Mouse (Mus musculus) Patski (cell line): Measurements from ENCODE around the gene Cry1. TPM values are rescaled to one million over a fixed set of nuclear protein-coding genes. Genes with fewer than 3 reads are reported as not detected.

Experiments used
- ATAC-seq: fragments of 100-300 bp; one replicate; pipeline ENCODE4 v1.8.0; 2021
- CTCF ChIA-PET: fragments of 350-600 bp; sonication (Branson Sonifier 250); formaldehyde crosslinking; loops from one replicate; lab custom pipeline; 2022; ENCODE audit warnings: inconsistent platforms; lab: Charles Lee
- POLR2A ChIA-PET: fragments of 350-600 bp; sonication (Branson Sonifier 250); formaldehyde crosslinking; loops from one replicate; lab custom pipeline; 2022; ENCODE audit warnings: antibody characterized with exemption, inconsistent platforms; lab: Charles Lee
- DNase-seq: peaks from one replicate; pipeline ENCODE4 v3.0.0-alpha.2; 2011; ENCODE audit warnings: low read depth, low spot score
- H3K27me3 ChIP-seq: fragments of 371-371 bp; one replicate; pipeline ENCODE4 v1.5.1; 2021
- CTCF ChIP-seq: fragments of 100-300 bp; IDR thresholded peaks from one replicate; pipeline ENCODE4 v1.5.1; 2021
- in situ Hi-C: fragments of 300-500 bp; cut with MboI; formaldehyde crosslinking; loops from 3 replicates; pipeline ENCODE4 v1.11.1; 2018; ENCODE audit warnings: low pct_unique_long_range_greater_than_20kb, mixed read lengths
- polyA plus RNA-seq: library from polyadenylated mRNA; unstranded; gene quantifications from one replicate; pipeline ENCODE4 v1.2.3, GENCODE M21; 2021

The Cry1 gene
- polyA plus RNA-seq, 1 experiment from 2014 or later = 9.2 TPM

DNA sequence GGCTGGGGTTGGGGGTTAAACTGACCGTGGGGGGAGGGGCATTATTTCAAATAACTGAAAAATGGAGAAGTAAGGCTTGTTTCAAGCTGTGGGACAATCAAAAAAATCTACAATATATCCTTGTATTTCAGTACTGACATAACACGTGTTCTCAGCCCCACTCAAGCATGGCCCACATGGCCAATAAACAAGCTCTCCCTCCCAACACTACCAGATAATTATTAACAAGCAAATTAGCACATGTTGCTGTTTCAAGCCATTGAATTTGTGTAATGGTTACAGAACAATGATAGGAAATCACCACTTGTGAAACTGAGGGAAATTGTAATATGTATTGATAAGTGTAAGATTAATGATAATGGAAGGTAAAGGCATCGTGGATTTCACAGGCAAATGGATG is 8.5 kb upstream of the Cry1 start:
- POLR2A ChIA-PET = no interaction called here
- in situ Hi-C loops = no loop called here

DNA sequence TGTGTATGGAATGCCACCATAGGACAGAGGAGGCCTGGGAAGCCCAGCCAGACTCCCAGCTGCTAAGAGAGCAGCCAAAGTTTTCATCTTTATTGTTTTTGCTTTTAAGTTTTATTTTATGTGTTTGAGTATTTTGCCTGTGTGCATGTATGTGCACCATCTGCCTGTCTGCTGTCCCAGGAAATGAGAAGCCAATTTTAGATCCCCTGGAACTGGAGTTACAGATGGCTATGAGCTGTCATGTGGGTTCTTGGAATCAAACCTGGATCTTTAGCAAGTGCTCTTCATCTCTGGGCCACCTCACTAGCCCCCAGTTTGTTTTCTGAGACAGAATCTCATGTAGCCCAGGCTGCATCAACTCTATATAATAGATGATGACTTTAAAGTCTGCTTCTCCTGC is 5.8 kb upstream of the Cry1 start:
- CTCF ChIA-PET = no interaction called here
- POLR2A ChIA-PET = no interaction called here

More for the DNA sequence above, 8.5 kb upstream of the Cry1 start:
- ATAC-seq (no peak), DNase-seq (no peak)
- H3K27me3 ChIP-seq = peaks cover 29% of the 10 kb centered on the region
- no peak for TF ChIP-seq CTCF
- CTCF ChIA-PET = no interaction called here

DNA sequence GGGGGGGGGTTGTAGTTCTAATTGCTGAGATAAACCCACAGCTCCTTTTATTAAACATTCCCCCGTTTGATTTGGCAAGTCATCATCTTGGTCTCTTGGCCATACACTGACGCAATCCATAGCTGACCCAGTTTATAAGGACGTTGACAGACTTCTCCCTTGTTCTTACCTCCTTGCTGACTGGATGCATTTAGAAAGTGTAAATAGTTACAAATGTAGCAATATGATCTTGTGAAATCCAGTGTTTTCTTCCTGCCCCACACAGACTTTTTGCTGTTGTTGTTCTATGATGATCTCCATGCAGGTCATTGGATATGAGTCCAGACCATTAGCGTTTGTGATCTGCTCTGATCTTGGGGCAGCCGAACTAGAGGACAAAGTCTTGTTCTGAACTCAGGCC is 5.1 kb upstream of the Cry1 start:
- in situ Hi-C loops = no loop called here
- CTCF ChIA-PET = no interaction called here
- no peak for ATAC-seq
- H3K27me3 ChIP-seq = peaks cover 15% of the 10 kb centered on the region
- no peak for TF ChIP-seq CTCF
- DNase-seq = no peak
- POLR2A ChIA-PET = no interaction called here

More for the DNA sequence above, 5.8 kb upstream of the Cry1 start:
- TF ChIP-seq CTCF = no peak
- in situ Hi-C loops = no loop called here
- ATAC-seq = no peak
- H3K27me3 ChIP-seq = peaks cover 19% of the 10 kb centered on the region
- no peak for DNase-seq

DNA sequence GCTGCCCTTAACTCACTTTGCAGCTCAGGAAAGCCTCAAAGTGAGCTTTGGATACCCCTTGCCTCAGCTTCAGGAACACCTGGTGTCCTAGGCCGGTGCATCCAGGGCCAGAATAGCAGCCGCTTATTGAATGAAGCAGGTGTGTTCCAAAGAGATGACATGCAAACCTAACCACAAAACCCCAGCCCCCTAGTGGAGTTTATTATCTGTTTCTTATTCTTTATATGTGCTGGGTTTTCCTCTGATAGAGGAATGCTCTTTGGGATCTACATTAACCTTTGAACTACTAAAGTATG is 1.6 kb upstream of the Cry1 start:
- ChIA-PET CTCF (no interaction called here), POLR2A (no interaction called here)

DNA sequence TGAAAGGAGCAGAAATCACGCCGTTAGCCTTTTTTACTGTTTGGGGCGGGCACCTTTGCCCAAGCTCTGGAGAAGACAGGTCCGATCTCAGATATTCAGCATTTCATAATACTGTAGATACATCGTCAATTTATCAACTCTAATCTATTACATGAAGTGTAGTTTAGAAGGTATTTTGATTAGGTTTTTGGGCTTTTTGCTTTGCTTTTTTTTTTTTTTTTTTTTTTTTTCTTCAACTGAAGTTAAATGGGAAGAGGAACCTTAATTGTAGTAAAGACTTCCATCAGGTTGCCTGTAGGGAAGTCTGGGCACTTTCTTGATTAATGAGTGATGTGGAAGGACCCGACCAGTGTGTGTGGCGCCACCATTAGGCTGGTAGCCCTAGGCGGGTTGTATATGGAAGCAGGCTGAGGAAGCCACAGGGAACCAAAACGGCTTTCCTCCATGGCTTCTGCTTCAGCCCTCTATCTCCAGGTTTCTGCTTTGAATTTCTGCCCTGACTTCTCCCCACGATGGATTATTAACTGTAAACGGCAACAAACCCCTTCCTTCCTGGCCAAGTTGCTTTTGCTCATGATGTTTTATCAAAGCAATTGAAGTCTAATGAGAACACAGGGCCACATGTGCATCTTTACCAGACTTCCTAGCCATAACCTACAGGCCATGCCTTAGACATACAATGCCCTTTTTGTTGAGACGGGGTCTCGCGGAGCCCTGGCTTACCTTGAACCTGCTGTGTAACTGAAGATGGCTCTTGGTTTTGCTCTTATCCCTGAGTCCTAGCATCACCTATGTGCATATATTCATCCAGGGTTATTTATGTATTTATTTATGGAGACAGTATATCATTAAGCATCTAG is 1.0 kb upstream of the Cry1 start:
- ChIA-PET CTCF (no interaction called here), POLR2A (no interaction called here)
- no peak for TF ChIP-seq CTCF
- ATAC-seq (no peak), DNase-seq (no peak)
- peaks cover 3% of the 10 kb centered on the region for H3K27me3 ChIP-seq
- in situ Hi-C loops = no loop called here

More for the DNA sequence above, 1.6 kb upstream of the Cry1 start:
- in situ Hi-C loops = no loop called here
- ATAC-seq (no peak), DNase-seq (no peak)
- no peak for TF ChIP-seq CTCF
- peaks cover 3% of the 10 kb centered on the region for H3K27me3 ChIP-seq

DNA sequence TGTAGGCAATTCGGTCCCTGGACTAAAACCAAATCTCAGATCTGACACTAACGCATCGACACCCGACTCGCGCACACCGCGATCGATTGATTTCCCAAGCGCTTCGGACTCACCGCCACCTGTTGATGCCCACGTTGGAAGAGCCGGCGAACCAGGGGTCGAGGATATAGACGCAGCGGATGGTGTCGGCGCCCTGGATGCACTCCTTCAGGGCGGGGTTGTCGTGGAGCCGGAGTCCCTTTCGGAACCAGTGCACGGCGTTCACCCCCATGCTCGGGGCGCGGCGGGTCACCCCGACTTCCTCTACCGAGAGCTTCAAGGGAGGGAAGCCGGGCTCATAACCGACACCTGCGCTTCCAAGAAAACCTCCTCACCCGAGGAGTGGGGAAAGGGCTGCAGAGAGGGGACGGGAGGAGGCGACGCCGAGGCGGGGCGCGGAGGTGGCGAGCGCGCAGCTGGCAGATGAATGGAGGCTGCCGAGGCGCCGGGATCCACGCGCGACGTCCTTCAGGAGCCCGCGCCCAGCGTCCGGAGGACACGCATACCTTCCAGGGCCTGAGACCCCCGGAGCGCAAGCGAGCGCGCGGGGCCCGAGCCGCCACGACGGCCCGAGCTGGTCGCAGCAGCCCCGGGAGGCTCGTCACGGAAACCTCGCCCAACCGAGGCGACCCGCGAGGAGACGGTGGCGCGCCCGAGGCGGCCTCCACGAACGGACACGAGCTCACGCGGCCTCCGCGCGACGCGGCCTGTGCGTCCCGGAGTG is 482 bp downstream of the Cry1 start:
- H3K27me3 ChIP-seq = peaks cover 3% of the 10 kb centered on the region
- ChIA-PET CTCF (interaction anchor here (1.1 to 3.1 kb wide), 9 partner anchors 12 to 468 kb away, joined by 3 to 19 read pairs (median 6); no protein-coding TSS in a partner anchor), POLR2A (interaction anchor here (0.6 to 1.4 kb wide), 2 partner anchors 27 to 30 kb away, joined by 3 to 5 read pairs; no protein-coding TSS in a partner anchor)
- TF ChIP-seq CTCF = no peak
- ATAC-seq (peak; percentile 36), DNase-seq (no peak)
- in situ Hi-C loops = no loop called here

DNA sequence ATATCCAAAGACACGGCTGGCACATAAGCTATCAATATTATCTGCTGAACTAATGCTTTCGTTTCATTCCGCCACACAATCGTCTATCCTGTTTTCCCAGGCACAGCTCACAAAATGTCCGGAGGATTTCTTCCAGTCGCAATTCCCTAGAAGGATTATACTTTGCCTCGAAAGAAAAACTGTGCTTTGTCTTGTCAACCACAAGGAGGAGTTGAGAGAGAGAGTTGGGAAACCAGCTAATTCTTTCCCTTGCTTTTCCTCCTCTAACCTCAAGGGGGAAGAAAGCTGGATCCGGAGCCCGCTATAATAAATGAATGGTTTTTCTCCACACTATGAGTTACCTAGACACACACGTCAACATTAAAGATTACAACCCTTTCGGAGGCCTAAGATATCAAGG is 1.2 kb downstream of the Cry1 start:
- TF ChIP-seq CTCF = no peak
- H3K27me3 ChIP-seq = peaks cover 3% of the 10 kb centered on the region
- ChIA-PET POLR2A (interaction anchor here (1.4 kb wide), 1 partner anchor 29 kb away, joined by 3 read pairs; no protein-coding TSS in a partner anchor), CTCF (interaction anchor here (0.7 to 3.1 kb wide), 15 partner anchors 8 to 478 kb away, joined by 3 to 19 read pairs (median 5); no protein-coding TSS in a partner anchor)
- ATAC-seq = peak; percentile 45
- DNase-seq = peak; percentile 47
- in situ Hi-C loops = no loop called here

DNA sequence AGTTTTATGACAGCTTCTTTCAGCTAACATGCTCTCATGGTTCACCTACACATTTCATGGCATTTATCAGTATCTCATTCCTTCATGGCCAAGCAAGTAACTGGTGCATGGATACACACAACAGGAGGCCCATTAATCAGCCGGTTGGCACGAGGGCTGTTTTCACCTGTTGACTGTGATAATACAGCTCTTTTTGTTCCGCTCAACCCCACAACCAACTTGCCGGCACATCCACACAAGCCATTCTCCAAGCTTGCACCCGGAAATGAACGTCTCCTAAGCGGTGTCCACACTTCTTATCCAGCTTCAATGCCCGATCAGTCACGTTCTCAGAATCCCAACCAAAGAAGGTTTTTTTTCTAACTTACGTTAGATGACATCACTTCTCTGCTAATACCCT is 2.1 kb downstream of the Cry1 start:
- DNase-seq = no peak
- H3K27me3 ChIP-seq = no peaks in the 10 kb centered on the region
- in situ Hi-C loops = no loop called here
- ChIA-PET POLR2A (interaction anchor here (1.2 to 1.4 kb wide), 2 partner anchors 9 to 28 kb away, joined by 3 to 4 read pairs; no protein-coding TSS in a partner anchor), CTCF (interaction anchor here (1.1 to 3.1 kb wide), 11 partner anchors 7 to 479 kb away, joined by 3 to 19 read pairs (median 5); no protein-coding TSS in a partner anchor)
- ATAC-seq = no peak
- TF ChIP-seq CTCF = no peak

DNA sequence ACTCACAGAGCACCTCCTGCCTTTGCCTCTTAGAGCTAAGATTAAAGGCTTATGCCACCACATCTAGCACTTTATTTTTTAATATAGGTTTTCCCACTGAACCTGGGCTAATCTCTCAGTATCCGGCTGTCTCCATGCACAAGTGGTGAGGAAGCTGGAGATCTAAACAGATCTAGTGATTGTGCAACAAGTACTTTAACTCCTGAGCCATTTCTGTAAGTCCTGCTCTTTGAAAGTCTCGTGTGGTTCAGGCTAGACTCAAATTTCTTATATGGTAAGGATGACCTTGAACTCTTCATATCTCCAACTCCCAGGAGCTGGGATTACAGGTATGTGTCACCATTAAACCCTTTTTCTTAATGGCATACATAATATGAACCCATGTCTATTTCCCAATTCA is 8.2 kb downstream of the Cry1 start:
- no peaks in the 10 kb centered on the region for H3K27me3 ChIP-seq
- CTCF ChIA-PET = no interaction called here
- DNase-seq (no peak), ATAC-seq (no peak)
- in situ Hi-C loops = no loop called here
- no peak for TF ChIP-seq CTCF
- POLR2A ChIA-PET = no interaction called here

DNA sequence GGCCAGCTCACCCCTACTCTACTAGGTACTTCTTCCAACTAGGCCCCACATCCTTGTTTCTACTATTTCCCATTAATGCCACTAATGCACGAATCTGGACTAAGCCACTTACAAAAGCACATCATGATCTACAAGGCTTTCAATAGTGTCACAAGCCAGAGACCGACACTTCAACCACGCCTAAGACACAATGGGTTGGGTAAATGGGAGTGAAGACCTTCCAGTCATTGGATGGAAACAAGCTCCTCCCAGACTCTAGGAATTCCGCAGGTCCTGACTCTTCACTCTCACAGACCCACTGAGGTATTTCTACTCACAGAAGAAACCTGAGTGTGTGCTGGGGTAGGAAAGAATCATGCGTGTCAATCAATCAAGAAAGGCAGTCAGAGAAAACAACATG is 19.6 kb downstream of the Cry1 start:
- CTCF ChIA-PET = interaction anchor here (1.5 to 2.5 kb wide), 2 partner anchors 9 to 12 kb away, joined by 6 to 11 read pairs; no protein-coding TSS in a partner anchor
- DNase-seq (no peak), ATAC-seq (no peak)
- in situ Hi-C loops = no loop called here
- POLR2A ChIA-PET = no interaction called here
- H3K27me3 ChIP-seq = no peaks in the 10 kb centered on the region
- no peak for TF ChIP-seq CTCF
